Mouse (Mus musculus) cerebellum, adult 8-10 months (tissue): ENCODE measurements around the gene Atf2.

Experiments used
- DNase-seq: peaks from one replicate; pipeline ENCODE4 v3.0.0; 2022

Atf2 gene

DNA sequence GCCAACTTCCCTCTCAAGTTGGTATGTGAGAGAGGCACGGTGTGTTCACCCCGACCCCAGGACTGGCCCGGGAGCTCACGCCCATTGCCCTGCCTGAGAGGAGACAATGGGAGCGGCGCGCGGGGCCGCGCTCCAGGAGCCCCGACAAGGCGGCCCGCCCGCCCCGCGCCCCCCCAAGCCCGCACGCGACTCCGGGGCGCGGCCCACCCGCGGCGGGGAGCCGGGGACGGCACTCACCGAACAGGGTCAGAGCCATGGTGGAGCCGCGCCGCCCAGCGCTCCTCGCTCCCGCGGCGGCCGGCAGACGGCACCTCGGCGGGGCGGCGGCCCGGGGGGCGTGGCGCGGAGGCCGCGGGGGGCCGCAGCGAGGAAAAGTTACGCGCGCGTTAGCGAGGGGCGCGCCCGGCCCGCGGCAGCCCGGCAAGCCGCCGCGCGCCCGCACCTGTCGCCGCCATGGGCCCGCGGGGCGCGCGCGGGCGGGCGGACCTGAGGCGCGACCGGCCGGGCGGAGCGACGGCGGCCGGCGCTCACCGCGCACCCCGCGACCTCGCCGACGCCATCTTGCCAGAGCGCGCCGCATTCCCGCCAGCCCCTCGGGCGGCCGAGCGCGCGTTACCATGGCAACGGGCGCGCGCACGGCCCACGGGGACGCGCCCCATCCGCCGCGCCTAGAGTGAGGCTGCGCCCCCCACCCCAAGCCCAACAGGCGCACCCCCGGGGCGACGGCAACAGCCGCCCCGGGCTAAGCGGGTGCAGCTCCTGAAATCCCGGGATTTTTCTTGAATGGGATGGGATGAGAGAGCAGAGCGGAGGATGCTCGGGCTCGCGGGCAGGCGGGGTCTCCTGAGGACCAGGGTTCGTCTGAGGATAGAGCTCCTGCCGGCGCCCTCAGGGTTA lies 117.4 kb downstream of the Atf2 start, which contains the start of gene Chn1:
Gene Chn1, minus strand, starts transcription at position 561 of the 897 bp plus-strand sequence.
- DNase-seq, result peak; percentile 61

DNA sequence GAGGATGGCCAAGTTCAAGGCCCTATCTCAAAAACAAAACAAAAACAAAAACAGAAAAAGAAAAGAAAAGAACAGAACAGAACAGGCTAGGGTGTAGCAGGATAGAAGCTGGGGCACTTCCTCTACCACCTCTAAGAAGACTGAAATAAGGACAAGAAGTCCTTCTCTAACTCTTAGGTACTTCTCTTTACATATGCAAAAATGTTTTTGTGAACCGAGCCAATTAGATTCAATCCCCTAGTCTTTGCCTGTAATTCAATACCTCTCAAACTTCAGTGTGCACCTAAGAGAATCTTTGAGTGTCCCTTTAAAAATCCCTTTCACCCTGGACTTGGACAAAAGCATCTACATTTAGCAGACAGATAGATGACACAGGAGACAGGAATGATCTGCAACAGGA lies 119.5 kb downstream of the Atf2 start:
- DNase-seq, result no peak

- DNase-seq, result no peak
Observed at GRCm38 (mm10) chr2:73768669-73769068, 123.8 kb downstream of the Atf2 start.
